Comparison of ENCODE assay signal across 9 mouse cellular contexts in genomic region chr19:10297041-10297503, GRCm38 (mm10). TPM values are rescaled to one million over a fixed set of nuclear protein-coding genes. Genes with fewer than 3 reads are reported as not detected.
DNase-seq lines count a peak whose midpoint lies in the region; ATAC-seq and TF ChIP-seq lines count a peak whose summit lies in the region.
"Had no signal": no experiment of that assay in that cellular context is flagged by ENCODE, and none has a peak within 500 bp of the region (broad histone marks: within the 10 kb centered on the region; RNA-seq: fewer than 3 reads in every experiment).

No protein-coding gene starts in this region.

- no peak for TF ChIP-seq CTCF in stomach, postnatal 0 days (IDR thresholded peaks at IDR 0.05; ENCODE audit: low read depth)

- peaks cover 16% of the 10 kb centered on the region for H3K4me1 ChIP-seq in forebrain, embryonic 11.5 days (replicated peaks; ENCODE audit: control insufficient read depth, insufficient read depth, low read length)
- peaks cover 26% of the 10 kb centered on the region for H3K4me1 ChIP-seq in liver, embryonic 12.5 days
- H3K4me1 ChIP-seq in stomach, postnatal 0 days (replicated peaks; ENCODE audit: control insufficient read depth, insufficient read depth): peaks cover 23% of the 10 kb centered on the region

- peak; percentile 51 for DNase-seq in right cerebral cortex, adult 18-20 months
- no peak for DNase-seq in right cerebral cortex, postnatal 25 days
- DNase-seq in forebrain, embryonic 11.5 days (ENCODE audit: low spot score): no peak
- DNase-seq in heart, postnatal 25 days (ENCODE audit: low spot score): peak; percentile 72
- DNase-seq in stomach, postnatal 0 days (ENCODE audit: low spot score): peak; percentile 87
- no peak for DNase-seq in cerebellum, adult 18-20 months

- no peak for ATAC-seq in forebrain, embryonic 11.5 days (replicated peaks; ENCODE audit: low FRiP score)
- no peak for ATAC-seq in liver, embryonic 12.5 days
- ATAC-seq in stomach, postnatal 0 days (ENCODE audit: low FRiP score, low TSS enrichment): peak; percentile 89
- no peak for ATAC-seq in cerebellum, adult (ENCODE audit: insufficient number of reproducible peaks, low FRiP score, low TSS enrichment)

- 0 out of 2 replicates have a peak overlapping the region, but pooled peaks have one; percentile 12 for H3K27ac ChIP-seq in forebrain, embryonic 11.5 days (ENCODE audit: low read depth, low read length)
- H3K27ac ChIP-seq in liver, embryonic 12.5 days: peak overlapping the region; percentile 2; the same call in 1 of the 2 replicates
- peak overlapping the region; percentile 95 for H3K27ac ChIP-seq in stomach, postnatal 0 days (replicated peaks)
- H3K27ac ChIP-seq: liver, embryonic 15.5 days had no signal

- intact Hi-C loops in heart, postnatal 25 days (cut with DNase I): no loop called here

- no peak for TF ChIP-seq EP300 in stomach, postnatal 0 days (optimal IDR thresholded peaks at IDR 0.05)

- no peak overlapping the region for H3K4me2 ChIP-seq in forebrain, embryonic 11.5 days (ENCODE audit: low read depth, low read length, severe bottlenecking)
- no peak overlapping the region for H3K4me2 ChIP-seq in liver, embryonic 12.5 days
- H3K4me2 ChIP-seq in stomach, postnatal 0 days (replicated peaks; ENCODE audit: low read depth): peak overlapping the region; percentile 31
- H3K4me2 ChIP-seq: liver, embryonic 15.5 days had no signal

- H3K36me3 ChIP-seq in forebrain, embryonic 11.5 days (ENCODE audit: control insufficient read depth, insufficient read depth, low read length): no peaks in the 10 kb centered on the region
- no peaks in the 10 kb centered on the region for H3K36me3 ChIP-seq in liver, embryonic 12.5 days
- no peaks in the 10 kb centered on the region for H3K36me3 ChIP-seq in stomach, postnatal 0 days (ENCODE audit: control insufficient read depth, insufficient read depth, low read length)
- H3K36me3 ChIP-seq: liver, embryonic 15.5 days had no signal

- H3K27me3 ChIP-seq in forebrain, embryonic 11.5 days (ENCODE audit: control insufficient read depth, insufficient read depth, low read length): no peaks in the 10 kb centered on the region
- peaks cover 73% of the 10 kb centered on the region for H3K27me3 ChIP-seq in liver, embryonic 12.5 days (replicated peaks)
- H3K27me3 ChIP-seq in stomach, postnatal 0 days (ENCODE audit: control insufficient read depth, insufficient read depth, low read length): no peaks in the 10 kb centered on the region

- WGBS in forebrain, embryonic 11.5 days: 36% methylated on average over 8 of the region's 8 CpGs
- WGBS in liver, embryonic 12.5 days (ENCODE audit: insufficient replicate concordance): 36% methylated on average over 8 of the region's 8 CpGs
- WGBS in stomach, postnatal 0 days: 5% methylated on average over 8 of the region's 8 CpGs

- no peak overlapping the region for H3K4me3 ChIP-seq in forebrain, embryonic 11.5 days (ENCODE audit: low read depth, low read length)
- no peak overlapping the region for H3K4me3 ChIP-seq in liver, embryonic 12.5 days
- no peak overlapping the region for H3K4me3 ChIP-seq in stomach, postnatal 0 days (ENCODE audit: low read depth, low read length)
- H3K4me3 ChIP-seq: liver, embryonic 15.5 days had no signal

- no peaks in the 10 kb centered on the region for H3K9me3 ChIP-seq in forebrain, embryonic 11.5 days (ENCODE audit: control insufficient read depth, low read length)
- H3K9me3 ChIP-seq in liver, embryonic 12.5 days (replicated peaks): no peaks in the 10 kb centered on the region
- H3K9me3 ChIP-seq in stomach, postnatal 0 days (ENCODE audit: control insufficient read depth, low read length): no peaks in the 10 kb centered on the region
- H3K9me3 ChIP-seq: liver, embryonic 15.5 days had no signal

- H3K9ac ChIP-seq in forebrain, embryonic 11.5 days (ENCODE audit: low read length): no peak overlapping the region
- no peak overlapping the region for H3K9ac ChIP-seq in liver, embryonic 12.5 days
- H3K9ac ChIP-seq in stomach, postnatal 0 days (ENCODE audit: low read length): peak overlapping the region; percentile 51
- H3K9ac ChIP-seq: liver, embryonic 15.5 days had no signal

RNA-seq across cellular contexts. Expression of gene Dagla, which starts 7.6 kb away (rescaled TPM):
- 1.9 and 2.5 TPM in 2 replicates for polyA plus RNA-seq in forebrain, embryonic 11.5 days (2014; fragmentation: Nextera tagmentation; extraction: Ambion mirVana)
- total RNA-seq in heart, postnatal 25 days (2021): 1 to 10 TPM; 3.2 to 3.3 TPM
- 0.55 and 0.56 TPM in 2 replicates for polyA plus RNA-seq in liver, embryonic 12.5 days (2016; fragmentation: Nextera tagmentation; extraction: Ambion mirVana)
- 1.3 and 1.7 TPM in 2 replicates for polyA plus RNA-seq in stomach, postnatal 0 days (2015; fragmentation: Nextera tagmentation; extraction: Ambion mirVana)

RNA-seq across cellular contexts. Expression of gene Myrf, which starts 56.5 kb away (rescaled TPM):
- 1.8 and 2.1 TPM in 2 replicates for polyA plus RNA-seq in forebrain, embryonic 11.5 days (2014; fragmentation: Nextera tagmentation; extraction: Ambion mirVana)
- total RNA-seq in heart, postnatal 25 days (2021): 1 to 10 TPM; 4.5 to 6.8 TPM
- 6.6 TPM in 2 replicates for polyA plus RNA-seq in liver, embryonic 12.5 days (2016; fragmentation: Nextera tagmentation; extraction: Ambion mirVana)
- polyA plus RNA-seq in stomach, postnatal 0 days (2015; fragmentation: Nextera tagmentation; extraction: Ambion mirVana): 9.6 and 10.7 TPM in 2 replicates

Comparison
In these comparisons a context has a peak if more than half of its experiments do, and no peak if none do; other contexts are left out.
1. DNase-seq: peak in right cerebral cortex, adult 18-20 months (single experiment), heart, postnatal 25 days (single experiment) and stomach, postnatal 0 days (single experiment); none in right cerebral cortex, postnatal 25 days (single experiment), forebrain, embryonic 11.5 days (single experiment) and cerebellum, adult 18-20 months (0 of 2).
2. H3K27ac ChIP-seq: peak in every context shown above with its lines; median percentile 95 in stomach, postnatal 0 days; 12 in forebrain, embryonic 11.5 days; 2 in liver, embryonic 12.5 days.